Mouse (Mus musculus) right cerebral cortex, postnatal 4 days (tissue): ENCODE results near the gene Ak1.

ENCODE experiments used
- DNase-seq: peaks from one replicate; pipeline ENCODE4 v3.0.0-alpha.2; 2022

The Ak1 gene

DNA sequence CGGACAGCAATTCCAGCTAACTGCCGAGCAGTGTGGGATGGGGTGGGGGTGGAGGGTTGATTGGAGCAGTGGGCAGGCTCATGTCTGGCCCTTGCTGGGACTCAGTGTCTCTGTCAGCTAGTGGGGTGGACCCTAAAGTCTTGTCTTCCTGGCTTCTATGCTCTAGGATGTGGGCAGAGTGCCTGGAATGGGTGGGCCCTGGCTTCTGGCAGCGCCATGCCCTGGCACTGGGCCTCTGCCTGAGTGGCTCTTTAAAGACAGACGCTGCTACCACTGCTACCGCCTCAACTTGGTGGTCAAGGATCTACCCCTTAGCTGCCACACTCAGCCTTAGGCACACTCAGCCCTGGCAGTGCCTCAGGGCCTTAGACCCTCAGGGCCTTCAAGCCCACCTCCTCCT lies 7.2 kb downstream of the Ak1 start:
- peak; percentile 67 for DNase-seq

DNA sequence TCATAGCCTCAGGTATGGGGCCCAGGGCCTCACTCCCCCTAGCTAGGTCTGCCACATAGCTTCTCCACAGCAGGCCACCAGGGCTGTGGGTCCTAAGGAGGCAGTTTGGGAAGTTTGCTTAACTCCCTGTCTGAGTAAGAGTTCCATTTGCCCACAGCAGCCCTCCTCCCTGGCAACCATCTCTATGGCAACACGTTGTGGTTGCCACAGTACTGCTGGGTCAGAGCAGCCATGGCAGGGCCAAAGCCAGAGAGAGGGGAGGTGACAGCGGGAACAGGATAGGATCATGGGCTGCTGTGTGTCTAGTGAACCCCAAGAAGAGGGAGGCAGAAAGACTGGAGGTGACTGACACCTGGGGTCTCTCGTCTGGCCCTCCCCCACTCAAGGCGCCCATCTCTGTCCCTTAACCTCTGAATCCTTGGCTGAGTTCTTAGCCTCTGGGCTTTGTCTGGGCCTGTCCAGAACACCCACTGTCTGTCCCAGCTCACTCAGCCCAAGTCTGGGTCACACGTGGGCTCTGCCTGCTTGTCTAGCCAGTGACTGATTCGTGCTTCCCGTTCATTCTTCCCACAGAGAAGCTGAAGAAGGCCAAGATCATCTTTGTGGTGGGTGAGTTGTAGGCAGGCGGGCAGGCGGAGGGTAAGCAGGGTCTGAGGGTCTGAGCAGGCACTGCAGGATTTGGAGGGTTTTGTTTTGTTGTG lies 7.9 kb downstream of the Ak1 start:
- DNase-seq: no peak

DNA sequence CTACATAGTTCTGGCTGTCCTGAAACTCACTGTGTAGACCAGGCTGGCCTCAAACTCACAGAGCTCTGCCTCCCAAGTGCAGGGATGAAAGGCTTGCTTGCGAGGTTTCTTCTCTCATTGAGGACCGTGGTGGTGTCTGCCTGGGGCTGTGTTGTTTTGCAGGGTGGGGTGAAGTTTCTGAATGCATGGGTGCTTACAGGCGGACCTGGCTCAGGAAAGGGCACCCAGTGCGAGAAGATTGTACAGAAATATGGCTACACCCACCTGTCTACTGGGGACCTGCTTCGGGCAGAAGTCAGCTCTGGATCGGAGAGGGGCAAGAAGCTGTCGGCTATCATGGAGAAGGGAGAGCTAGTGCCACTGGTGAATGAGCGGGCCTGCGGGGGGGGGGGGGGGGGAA lies 8.5 kb downstream of the Ak1 start:
- no peak for DNase-seq

DNA sequence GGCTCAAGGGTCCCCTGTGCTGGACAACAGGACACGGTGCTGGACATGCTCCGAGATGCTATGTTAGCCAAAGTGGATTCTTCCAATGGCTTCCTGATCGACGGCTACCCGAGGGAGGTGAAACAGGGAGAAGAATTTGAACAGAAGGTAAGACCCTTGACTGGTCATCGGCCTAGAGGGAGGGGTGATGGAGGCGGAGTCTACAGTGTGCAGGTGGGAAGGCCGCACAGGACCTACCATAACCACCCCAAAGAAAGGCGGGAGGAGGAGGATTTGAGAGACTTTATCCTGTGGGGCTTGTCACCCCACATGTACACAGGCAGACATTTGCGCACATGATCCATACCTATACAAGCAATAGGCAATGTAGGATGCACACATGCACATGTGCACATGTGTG lies 9.5 kb downstream of the Ak1 start:
- DNase-seq: no peak

DNA sequence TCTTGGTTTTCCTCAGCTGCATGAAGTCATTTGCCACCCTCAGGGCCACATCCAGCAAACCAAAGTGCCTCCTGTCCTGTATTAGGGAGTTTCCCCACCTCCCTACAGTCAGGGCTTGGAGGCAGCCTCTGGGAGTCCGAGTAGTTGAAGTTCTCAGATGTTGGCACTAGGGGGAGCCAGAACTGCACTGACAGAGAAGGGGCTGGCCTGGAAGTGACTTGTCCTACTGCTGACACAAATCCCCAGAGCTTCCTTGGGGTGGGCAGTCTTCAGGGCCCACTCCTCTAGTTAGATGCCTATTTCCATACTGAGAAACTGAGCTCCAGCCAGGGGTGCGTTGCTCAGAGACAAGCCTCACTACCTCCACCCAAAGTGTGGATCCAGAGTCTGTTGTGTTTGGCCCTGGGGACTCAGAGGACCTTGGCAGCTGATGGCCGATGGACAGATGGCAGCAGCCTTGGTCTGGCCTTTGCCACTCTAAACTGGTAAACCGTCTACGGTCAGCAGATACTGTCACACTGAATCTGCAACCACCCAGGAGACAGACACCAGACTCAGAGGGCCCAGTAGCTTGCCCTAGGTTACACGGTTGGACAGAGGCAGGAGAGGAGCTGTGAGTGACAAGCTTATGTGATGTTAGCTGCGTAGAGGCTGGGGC lies 10.3 kb downstream of the Ak1 start:
- DNase-seq: peak; percentile 70

DNA sequence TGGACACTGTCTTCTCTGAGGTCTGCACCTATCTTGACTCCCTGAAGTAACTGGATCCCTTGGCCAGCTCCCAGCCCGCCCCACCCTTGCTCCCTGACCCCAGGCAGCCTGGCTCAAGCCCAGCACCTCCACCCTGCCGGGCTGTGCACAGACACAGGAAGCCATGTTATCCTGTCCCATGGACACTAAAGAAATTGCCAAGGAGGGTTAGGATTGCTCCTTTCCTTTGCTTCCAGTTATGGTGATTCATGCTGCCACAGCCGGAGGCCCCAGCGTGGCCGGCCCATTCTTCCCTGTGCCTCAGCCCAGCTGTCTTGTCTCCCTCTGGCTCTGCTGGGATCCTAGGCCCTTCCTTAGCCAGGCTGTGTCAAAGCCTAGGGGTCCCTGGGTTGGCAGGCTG lies 12.1 kb downstream of the Ak1 start:
- no peak for DNase-seq

DNA sequence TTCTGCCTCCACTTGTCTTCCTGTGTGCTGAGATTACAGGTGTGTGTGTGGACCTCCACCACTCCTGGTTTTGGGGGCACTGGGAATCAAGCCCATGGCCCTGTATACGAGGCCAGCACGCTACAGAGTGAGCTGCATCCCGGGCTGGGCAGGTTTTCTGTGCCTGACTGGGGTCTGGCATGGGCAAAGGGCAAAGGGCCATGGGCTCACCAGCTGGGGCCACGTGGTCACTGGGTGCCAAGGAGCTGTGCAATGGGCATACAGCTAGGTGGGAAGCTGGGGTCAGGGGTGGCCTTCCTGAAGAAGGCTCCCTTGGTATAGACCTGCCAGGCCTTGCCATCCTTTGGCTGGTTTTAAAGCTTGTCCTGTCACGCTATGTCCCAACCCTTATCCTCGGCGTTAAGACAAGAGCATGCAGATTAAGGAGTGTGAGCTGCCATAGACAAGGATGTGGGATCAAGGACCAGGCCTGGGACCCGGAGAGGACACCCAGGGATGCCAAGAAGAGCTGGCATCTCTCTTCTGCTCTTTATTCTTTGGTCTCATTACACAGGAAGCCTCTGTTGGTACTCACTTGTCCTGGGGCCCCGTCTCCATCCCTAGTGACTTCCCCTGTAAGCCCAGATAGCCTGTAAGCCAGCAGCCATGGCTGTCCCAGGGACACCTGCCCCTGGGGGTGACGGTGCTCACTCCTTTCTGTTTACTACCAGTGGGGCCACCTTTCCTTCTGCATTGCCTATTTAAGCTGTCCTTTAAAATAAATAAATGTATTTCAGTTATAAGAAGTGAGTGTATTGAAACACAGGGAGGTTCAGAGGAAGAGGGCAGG lies 12.9 kb downstream of the Ak1 start:
- DNase-seq: no peak

DNA sequence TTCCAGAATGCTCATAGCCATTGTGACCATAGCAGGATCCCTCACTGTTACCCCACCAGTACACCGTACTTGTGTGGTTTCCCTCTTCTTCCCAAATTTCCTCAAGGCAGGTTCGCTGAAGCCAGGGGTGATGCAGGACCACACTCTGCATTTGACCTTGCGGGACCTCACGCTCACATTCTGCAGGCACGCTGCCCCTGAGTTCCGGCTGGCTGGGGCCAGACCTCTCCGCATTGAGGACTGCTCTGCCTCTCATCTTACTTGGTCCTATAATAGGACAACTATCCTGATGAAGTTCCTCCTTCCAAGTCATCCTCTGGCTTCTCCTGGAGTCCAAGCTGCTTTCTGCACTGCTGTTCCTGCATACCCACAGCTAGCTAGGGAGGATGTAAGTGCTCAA lies 15.1 kb downstream of the Ak1 start:
- DNase-seq: no peak

DNA sequence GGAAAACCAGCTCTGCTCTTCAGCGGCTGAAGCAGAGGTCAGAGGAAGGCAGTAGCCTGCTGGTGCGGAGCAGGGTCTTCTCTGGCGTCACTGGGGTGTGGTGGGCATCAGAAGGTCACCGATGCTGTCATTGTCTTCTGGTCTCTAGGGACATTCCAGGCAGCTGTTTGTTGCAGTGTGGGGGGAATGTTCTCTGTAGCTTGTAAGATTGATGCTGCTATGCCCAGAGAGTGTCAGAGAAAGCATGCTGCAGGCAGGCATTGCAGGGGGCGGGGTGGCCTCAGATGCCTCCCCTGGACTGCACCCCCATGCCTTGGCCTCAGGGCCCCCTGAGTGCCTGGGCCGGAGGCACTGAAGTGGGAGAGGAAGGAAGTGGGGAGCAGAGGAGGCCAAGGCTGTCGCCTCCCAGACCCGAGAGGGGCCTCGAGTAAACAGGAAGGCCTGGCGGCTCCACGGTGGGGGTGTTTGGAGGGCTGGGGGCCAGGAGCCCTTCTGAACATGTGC lies 16.3 kb downstream of the Ak1 start:
- no peak for DNase-seq

DNA sequence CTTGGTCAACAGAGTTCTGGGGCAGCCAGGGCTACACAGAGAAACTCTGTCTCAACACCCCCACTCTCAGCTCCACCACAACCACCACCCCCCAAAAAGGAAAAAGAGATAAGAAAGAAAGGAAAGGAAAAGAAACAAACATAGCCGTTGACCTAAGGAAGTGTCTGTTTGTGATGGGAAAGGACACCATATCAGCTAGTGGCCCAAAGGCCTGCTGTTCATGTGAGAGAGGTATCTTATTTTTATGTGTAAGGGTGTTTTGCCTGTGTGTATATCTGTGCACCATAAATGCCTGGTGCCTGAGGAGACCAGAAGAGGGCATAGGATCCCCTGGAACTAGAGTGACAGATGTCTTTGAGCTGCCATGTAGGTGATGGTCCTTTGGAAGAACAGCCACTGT lies 18.1 kb downstream of the Ak1 start:
- no peak for DNase-seq

DNA sequence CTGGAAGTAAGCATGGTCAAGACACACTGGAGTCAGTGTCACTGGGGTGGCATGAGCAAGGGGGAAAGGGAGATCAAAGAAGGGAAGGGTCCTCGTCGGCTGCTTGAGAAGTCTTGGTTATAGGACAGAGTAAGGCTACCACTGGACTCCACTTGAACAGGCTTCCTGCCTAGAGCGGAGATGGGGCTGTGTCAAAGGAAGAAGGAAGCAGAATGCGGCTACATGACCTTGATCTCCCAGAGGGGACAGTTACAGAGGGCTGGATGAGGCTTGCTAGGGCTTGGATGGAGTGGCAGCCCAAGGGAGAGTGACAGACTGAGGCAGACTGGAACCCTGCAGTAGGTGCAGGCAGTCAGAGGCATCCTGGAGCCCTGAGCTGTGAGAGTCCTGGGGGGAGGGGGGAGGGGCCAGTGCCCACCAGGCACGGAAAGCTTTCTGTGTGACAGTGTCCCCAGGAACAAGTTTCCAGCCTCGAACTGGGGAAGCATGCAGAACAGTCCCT lies 19.0 kb downstream of the Ak1 start:
- no peak for DNase-seq

DNA sequence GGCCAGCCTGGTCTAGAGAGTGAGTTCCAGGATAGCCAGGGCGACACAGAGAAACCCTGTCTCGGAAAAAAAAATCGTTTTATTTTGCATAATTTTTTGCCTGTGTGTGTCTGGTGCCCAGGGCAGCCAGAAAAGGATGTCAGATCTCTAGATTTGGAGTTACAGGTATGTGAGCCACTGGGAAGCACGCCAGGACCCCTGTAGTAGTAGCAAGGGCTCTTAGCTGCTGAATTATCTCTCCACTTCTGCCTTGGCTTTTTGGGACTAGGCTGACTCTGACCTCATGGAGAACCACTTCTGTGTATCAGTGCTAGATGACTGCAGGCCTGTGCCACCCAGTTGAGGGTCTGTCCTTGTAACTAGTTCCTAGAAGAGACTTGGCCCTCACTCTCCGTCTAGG lies 20.3 kb downstream of the Ak1 start:
- no peak for DNase-seq

DNA sequence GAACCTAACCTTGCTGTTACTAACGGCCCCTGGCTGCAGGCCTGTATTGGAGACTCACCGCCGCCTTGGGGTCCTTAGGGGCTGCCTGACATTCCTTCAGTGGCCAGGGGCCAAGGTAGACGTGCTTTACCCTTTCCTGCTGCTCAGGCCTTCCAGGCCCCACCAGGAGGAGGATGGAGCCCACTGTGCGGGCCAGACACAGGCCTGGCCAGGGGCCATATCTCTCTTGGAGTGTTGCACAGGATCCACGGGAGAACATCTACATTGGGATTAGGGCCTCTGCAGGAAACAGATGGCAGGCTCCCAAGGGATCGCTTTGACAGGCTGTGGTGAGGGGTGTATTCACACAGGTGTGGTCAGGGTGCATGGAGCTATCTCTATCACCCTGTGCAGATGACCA lies 21.3 kb downstream of the Ak1 start:
- DNase-seq: no peak

DNA sequence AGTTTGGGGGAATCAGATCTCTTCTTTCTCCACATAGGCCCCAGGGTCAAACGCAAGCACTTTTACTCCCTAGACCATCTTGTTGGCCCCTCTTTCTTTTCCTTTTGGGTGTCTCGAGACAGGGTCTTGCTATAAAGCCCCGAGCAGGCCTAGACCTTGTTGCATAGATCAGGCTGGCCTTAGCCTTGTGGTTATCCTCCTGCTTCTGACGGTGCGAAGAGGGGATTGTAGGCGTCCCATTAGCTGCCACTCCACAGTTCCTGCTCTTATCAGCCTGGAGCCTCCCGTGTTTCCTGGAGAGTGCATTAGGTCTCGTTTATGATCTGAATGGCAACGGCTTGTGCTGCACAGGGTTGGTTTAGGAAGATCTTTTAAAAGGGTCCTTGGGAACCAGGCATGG lies 22.5 kb downstream of the Ak1 start:
- DNase-seq: no peak

DNA sequence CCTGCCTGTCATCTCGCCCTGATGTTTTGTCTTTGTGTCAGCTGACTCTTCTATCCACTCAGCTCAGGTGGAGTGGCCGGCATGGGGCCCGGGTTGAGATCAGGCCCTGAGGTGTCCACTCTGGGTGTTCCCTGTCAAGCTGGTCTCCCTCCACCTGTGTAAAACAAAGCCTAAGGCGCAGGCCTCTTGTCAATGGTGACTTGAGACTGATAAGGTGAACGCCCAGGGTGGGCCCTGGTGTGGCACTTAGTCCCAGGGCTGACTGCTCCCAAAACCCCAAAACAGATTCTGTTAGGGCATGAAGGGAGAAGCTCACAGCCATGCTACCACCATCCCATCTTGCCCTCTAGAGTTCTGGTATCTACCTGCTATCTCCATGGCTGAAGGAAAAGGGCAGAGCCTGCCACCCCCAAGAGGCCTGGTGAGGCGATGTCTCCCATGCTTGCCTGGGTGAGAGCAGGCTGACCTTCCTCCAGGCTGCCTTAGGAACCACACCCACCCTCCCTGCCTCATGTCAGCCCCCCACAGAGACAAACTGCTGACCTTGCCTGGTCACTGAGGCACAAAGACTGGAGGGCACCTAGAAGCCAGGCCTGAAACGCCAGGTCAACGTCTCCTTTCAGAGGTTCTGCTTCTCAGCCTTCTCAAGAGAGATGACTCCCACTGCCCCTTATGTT lies 23.4 kb downstream of the Ak1 start:
- DNase-seq: no peak

DNA sequence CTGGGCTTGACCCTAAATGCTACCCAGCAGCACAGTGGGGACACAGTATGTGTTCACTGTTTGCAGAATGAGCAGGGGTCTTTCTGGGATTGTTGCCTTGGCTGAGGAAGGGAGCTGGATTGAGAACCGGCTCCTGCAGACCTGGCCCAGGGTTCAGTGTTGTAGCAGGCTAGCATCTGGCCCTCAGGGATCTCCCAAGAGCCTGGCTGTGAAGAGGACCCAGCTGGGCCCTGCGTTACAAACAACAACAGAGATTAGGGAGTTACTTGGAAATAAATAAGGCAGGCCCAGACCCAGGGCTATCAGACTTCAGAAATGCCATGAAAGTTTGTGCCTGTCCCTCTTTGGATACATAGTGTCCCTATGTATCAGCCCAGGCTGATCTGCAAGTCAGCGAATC lies 24.1 kb downstream of the Ak1 start:
- DNase-seq: no peak

DNA sequence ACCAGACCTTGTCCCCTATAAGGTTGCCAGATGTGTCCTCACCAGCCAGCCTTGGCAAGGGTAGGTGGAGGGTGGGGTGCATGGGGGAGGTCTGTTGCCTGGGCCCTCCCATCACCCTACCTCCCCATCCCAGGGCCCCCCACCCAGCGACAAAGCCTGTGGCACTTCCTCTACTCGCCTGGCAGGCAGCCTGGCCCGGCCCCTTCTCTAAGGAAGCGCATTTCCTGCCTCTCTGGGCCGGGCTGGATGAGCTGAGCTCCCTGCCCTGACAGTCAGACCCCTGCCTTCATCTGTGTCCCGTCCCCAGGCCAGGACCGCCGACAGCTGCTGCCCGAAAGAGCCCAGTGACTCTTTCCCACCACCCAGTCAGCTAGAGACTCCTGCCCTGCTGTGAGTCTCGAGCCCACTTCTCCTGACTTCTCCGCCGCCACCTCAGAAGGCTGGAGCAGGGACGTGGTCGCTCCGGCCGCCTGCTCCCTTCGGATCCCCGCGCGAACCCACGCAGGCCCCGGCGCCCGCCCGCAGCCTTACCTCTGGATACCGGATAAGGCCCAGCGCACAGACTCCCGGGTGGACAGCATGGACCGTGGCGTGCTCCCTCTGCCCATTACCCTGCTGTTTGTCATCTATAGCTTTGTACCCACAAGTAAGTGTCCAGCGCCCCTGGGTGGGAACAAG lies 25.0 kb downstream of the Ak1 start, which contains the start of gene Eng:
Gene Eng, plus strand, starts transcription at position 217 of the 678 bp plus-strand sequence.
- DNase-seq: no peak

DNA sequence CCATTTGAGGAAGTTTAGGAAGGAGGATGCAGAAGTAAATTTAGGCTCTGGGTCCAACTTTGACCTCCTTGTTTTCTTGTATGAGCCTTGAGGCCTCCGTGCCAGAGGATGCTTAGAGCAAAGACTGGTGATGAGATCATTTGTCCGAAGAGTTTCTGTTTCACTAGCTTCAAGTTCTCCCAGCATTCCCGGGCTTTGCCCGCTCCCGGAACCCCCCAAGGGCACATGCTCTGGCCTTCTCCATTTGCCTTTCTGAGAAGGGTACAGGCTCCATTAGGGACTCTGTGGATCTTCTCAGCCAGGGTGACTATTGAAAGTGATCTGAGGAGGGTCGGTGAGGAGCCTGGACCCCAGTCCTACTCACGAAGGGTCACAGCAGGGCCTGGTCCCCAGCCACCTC lies 25.8 kb downstream of the Ak1 start:
- no peak for DNase-seq

DNA sequence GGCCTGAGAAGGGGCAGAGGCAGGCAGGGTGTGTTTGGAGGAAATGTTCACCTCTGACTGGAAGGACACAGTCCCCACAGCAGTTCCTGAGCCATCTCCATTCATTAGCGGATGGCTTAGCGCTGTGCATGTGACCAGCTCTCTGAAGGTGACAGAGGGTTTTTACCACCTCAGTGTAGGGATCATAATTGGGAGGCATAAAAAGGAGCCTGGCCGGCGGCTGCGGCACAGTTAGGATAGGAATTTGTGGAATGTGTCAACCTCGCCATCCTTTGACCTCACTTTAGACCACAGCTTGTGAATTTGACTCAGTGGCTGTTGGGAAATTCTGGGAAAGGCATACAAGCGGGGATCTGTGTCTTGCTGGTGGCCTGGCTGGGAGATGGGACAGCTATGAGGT lies 32.2 kb downstream of the Ak1 start:
- no peak for DNase-seq

DNA sequence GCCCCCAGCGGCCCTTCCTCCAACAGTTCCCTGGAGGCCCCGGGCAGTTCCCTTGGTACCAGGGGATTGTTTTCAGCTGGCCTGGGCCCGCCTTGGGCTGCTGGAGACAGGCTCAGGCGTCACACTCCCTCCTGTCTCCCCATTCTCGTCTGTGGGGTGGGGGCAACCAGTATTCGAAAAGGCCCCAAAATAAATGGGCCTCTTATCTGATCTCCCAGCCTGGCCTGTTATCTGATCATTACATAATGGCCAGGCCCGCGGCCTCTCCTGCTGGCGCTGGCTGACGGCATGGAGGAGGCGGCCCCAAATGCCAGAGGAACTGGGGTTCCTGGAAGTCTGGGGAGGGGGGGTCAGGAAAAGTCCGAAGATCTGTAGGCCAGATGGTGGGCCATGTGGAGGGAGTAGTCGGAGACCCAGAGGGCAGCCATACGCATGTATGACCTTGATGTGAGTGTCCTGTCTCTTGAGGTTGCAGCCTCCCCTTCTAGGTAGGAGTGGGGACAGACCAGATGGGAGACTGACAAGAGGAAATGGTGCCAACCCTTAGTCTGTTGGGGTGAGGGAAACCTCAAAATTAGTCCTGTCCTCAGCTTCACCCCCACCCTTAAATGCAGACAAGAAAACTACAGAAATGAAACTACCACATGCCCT lies 33.3 kb downstream of the Ak1 start:
- DNase-seq: no peak

DNA sequence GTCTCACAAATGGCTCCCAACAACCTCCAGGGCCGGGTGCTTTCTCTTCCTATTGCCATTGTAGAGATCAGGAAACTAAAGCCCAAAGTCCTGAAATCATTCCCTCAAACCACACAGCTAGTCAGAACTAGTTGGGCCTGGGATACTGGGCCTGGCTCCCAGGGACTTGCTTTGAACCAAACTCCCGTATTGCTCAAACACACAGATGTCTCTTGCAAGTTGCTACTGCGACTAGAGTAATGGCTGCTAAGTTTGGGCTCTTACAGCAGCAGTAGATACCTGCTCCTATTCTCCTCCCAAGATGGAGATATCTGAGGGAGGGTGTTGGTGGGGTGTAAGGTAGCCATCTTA lies 33.8 kb downstream of the Ak1 start:
- no peak for DNase-seq

DNA sequence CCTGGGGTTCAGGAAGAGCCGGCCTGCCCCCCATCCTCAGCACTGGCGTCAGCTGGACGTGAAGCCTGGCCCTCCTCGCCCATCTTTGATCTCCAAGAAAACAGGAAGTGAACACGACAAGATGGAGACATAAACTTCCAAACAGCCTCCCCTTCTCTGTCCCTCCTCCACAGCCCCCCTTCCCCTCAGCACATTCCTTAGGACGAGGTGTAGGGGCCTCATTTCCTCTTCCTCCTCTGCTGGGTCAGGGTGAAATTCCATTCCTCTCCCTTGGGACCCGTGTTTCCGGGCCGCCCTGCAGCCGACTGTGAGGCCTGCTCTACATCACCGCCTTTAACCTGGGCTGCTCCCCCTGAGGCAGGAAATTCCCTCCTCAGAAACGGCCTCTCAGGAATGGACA lies 34.3 kb downstream of the Ak1 start:
- DNase-seq: no peak
